9 mouse cellular contexts compared by ENCODE assay signal in genomic region chr6:46961022-46961686, GRCm38 (mm10).
DNase-seq lines count a peak whose midpoint lies in the region; ATAC-seq and TF ChIP-seq lines count a peak whose summit lies in the region.
"Had no signal": no experiment of that assay in that cellular context is flagged by ENCODE, and none has a peak within 500 bp of the region (broad histone marks: within the 10 kb centered on the region; RNA-seq: fewer than 3 reads in every experiment).

No protein-coding gene starts in this region.

- no peak overlapping the region for H3K4me3 ChIP-seq in G1E (ENCODE audit: low read depth, low read length)
- H3K4me3 ChIP-seq in bone marrow, adult 2 months (replicated peaks; ENCODE audit: control insufficient read depth, low read depth, low read length): no peak overlapping the region
- no peak overlapping the region for H3K4me3 ChIP-seq in embryonic facial prominence, embryonic 13.5 days
- H3K4me3 ChIP-seq in liver, embryonic 14.5 days (ENCODE audit: insufficient read depth in 1 of 2, low read depth in 2 of 2, low read length in 2 of 2): no peak overlapping the region
- no peak overlapping the region for H3K4me3 ChIP-seq in olfactory bulb, adult 2 months (ENCODE audit: insufficient read depth, low read depth, low read length)
- H3K4me3 ChIP-seq: liver, embryonic 15.5 days had no signal

- H3K4me2 ChIP-seq in embryonic facial prominence, embryonic 13.5 days: peak overlapping the region; percentile 32; the same call in 1 of the 2 replicates
- no peak overlapping the region for H3K4me2 ChIP-seq in liver, embryonic 14.5 days (ENCODE audit: low read depth)
- H3K4me2 ChIP-seq: liver, embryonic 15.5 days had no signal

- peak; percentile 2 for DNase-seq in G1E (ENCODE audit: low spot score)
- DNase-seq in heart, postnatal 36 days: peak; percentile 22 to 45
- DNase-seq in large intestine, adult 2 months (ENCODE audit: low read depth, low spot score): peak; percentile 6
- peak in 1 of 3 experiments; percentile 11 for DNase-seq in liver, embryonic 14.5 days (ENCODE audit: low read depth in 3 of 3, low spot score in 3 of 3)
- peak; percentile 74 for DNase-seq in urinary bladder, postnatal 14 days (ENCODE audit: low spot score)

- no peaks in the 10 kb centered on the region for H3K27me3 ChIP-seq in G1E (ENCODE audit: insufficient read depth, low read length)
- H3K27me3 ChIP-seq in embryonic facial prominence, embryonic 13.5 days: no peaks in the 10 kb centered on the region
- no peaks in the 10 kb centered on the region for H3K27me3 ChIP-seq in liver, embryonic 14.5 days (ENCODE audit: control insufficient read depth, insufficient read depth, low read length)
- H3K27me3 ChIP-seq: liver, embryonic 15.5 days had no signal

- TF ChIP-seq CTCF in G1E (IDR thresholded peaks at IDR 0.05; ENCODE audit: low read depth, low read length): peak; percentile 47
- TF ChIP-seq CTCF in bone marrow, adult 2 months (IDR thresholded peaks at IDR 0.05; ENCODE audit: control insufficient read depth, insufficient read depth, low read length): peak; percentile 45
- peak; percentile 75 for TF ChIP-seq CTCF in liver, embryonic 14.5 days (IDR thresholded peaks at IDR 0.05; ENCODE audit: low read depth)
- peak; percentile 68 for TF ChIP-seq CTCF in olfactory bulb, adult 2 months (IDR thresholded peaks at IDR 0.05; ENCODE audit: insufficient read depth, low read depth, low read length)

- H3K9me3 ChIP-seq in G1E (replicated peaks): no peaks in the 10 kb centered on the region
- no peaks in the 10 kb centered on the region for H3K9me3 ChIP-seq in embryonic facial prominence, embryonic 13.5 days
- no peaks in the 10 kb centered on the region for H3K9me3 ChIP-seq in liver, embryonic 14.5 days (ENCODE audit: control insufficient read depth, low read length)
- H3K9me3 ChIP-seq: liver, embryonic 15.5 days had no signal

- intact Hi-C loops in heart, postnatal 36 days (cut with DNase I): loop anchor here (1.0 kb wide), 1 partner anchor 1638 kb away; no protein-coding TSS in a partner anchor

- ATAC-seq in G1E (ENCODE audit: extremely low read depth, insufficient number of reproducible peaks, low FRiP score, poor library complexity, severe bottlenecking): no peak
- ATAC-seq in embryonic facial prominence, embryonic 13.5 days (ENCODE audit: insufficient number of reproducible peaks, insufficient read depth, low FRiP score, low TSS enrichment, low read depth): no peak
- no peak for ATAC-seq in liver, embryonic 14.5 days (ENCODE audit: insufficient read depth)

- no peak for TF ChIP-seq POLR2A in bone marrow, adult 2 months (IDR thresholded peaks at IDR 0.05; ENCODE audit: borderline replicate concordance, control insufficient read depth, low read depth, low read length)
- no peak for TF ChIP-seq POLR2A in olfactory bulb, adult 2 months (IDR thresholded peaks at IDR 0.05; ENCODE audit: insufficient read depth, low read depth, low read length)

- H3K36me3 ChIP-seq in G1E (replicated peaks): no peaks in the 10 kb centered on the region
- H3K36me3 ChIP-seq in embryonic facial prominence, embryonic 13.5 days: no peaks in the 10 kb centered on the region
- no peaks in the 10 kb centered on the region for H3K36me3 ChIP-seq in liver, embryonic 14.5 days (replicated peaks; ENCODE audit: control insufficient read depth, insufficient read depth, low read depth)
- H3K36me3 ChIP-seq: liver, embryonic 15.5 days had no signal

- H3K27ac ChIP-seq in bone marrow, adult 2 months (ENCODE audit: control insufficient read depth, insufficient read depth, low read depth, low read length, poor library complexity): no peak overlapping the region
- no peak overlapping the region for H3K27ac ChIP-seq in embryonic facial prominence, embryonic 13.5 days
- no peak overlapping the region for H3K27ac ChIP-seq in liver, embryonic 14.5 days
- H3K27ac ChIP-seq in olfactory bulb, adult 2 months (ENCODE audit: insufficient read depth, low read depth, low read length): no peak overlapping the region
- H3K27ac ChIP-seq: liver, embryonic 15.5 days had no signal

- TF ChIP-seq EP300 in liver, embryonic 14.5 days (IDR thresholded peaks at IDR 0.05; ENCODE audit: low read depth): no peak

- no peaks in the 10 kb centered on the region for H3K4me1 ChIP-seq in G1E (ENCODE audit: insufficient read depth, low read depth, low read length)
- H3K4me1 ChIP-seq in bone marrow, adult 2 months (ENCODE audit: control insufficient read depth, insufficient read depth, low read length): no peaks in the 10 kb centered on the region
- H3K4me1 ChIP-seq in embryonic facial prominence, embryonic 13.5 days: no peaks in the 10 kb centered on the region
- no peaks in the 10 kb centered on the region for H3K4me1 ChIP-seq in liver, embryonic 14.5 days (replicated peaks; ENCODE audit: control insufficient read depth in 2 of 2, insufficient read depth in 2 of 2, low read length in 1 of 2)
- no peaks in the 10 kb centered on the region for H3K4me1 ChIP-seq in olfactory bulb, adult 2 months (ENCODE audit: control insufficient read depth, insufficient read depth, low read length)
- H3K4me1 ChIP-seq: liver, embryonic 15.5 days had no signal

- no peak overlapping the region for H3K9ac ChIP-seq in embryonic facial prominence, embryonic 13.5 days
- H3K9ac ChIP-seq in liver, embryonic 14.5 days (replicated peaks): no peak overlapping the region
- H3K9ac ChIP-seq: liver, embryonic 15.5 days had no signal

- 28% methylated on average over 10 of the region's 10 CpGs for WGBS in bone marrow, adult 2 months
- WGBS in embryonic facial prominence, embryonic 13.5 days: 27% methylated on average over 10 of the region's 10 CpGs
- 27% methylated on average over 10 of the region's 10 CpGs for WGBS in large intestine, adult 2 months
- WGBS in liver, embryonic 14.5 days (ENCODE audit: insufficient replicate concordance): 28% methylated on average over 10 of the region's 10 CpGs
- WGBS in olfactory bulb, adult 2 months: 37% methylated on average over 10 of the region's 10 CpGs
